In genomic region chr16:92644718-92645422, GRCm38 (mm10) we compare ENCODE assay signal across 8 mouse cellular contexts.
DNase-seq lines count a peak whose midpoint lies in the region; ATAC-seq and TF ChIP-seq lines count a peak whose summit lies in the region.

No protein-coding gene starts in this region.

- H3K36me3 ChIP-seq in ES-Bruce4 (ENCODE audit: control insufficient read depth, insufficient read depth, low read length, poor library complexity, severe bottlenecking) = no peaks in the 10 kb centered on the region
- H3K36me3 ChIP-seq in limb, embryonic 11.5 days (ENCODE audit: control insufficient read depth, insufficient read depth, low read length) = no peaks in the 10 kb centered on the region
- H3K36me3 ChIP-seq in midbrain, embryonic 11.5 days (ENCODE audit: control insufficient read depth, insufficient read depth, low read length) = no peaks in the 10 kb centered on the region
- H3K36me3 ChIP-seq in kidney, adult 2 months (ENCODE audit: control insufficient read depth, insufficient read depth, low read length) = no peaks in the 10 kb centered on the region
- no peaks in the 10 kb centered on the region for H3K36me3 ChIP-seq in midbrain, postnatal 0 days (ENCODE audit: insufficient read depth, low read length)

- no peaks in the 10 kb centered on the region for H3K27me3 ChIP-seq in ES-Bruce4 (ENCODE audit: control insufficient read depth, insufficient read depth, low read length, poor library complexity, severe bottlenecking)
- no peaks in the 10 kb centered on the region for H3K27me3 ChIP-seq in limb, embryonic 11.5 days (ENCODE audit: control insufficient read depth, insufficient read depth, low read length)
- H3K27me3 ChIP-seq in midbrain, embryonic 11.5 days (ENCODE audit: control insufficient read depth, insufficient read depth, low read length) = no peaks in the 10 kb centered on the region
- no peaks in the 10 kb centered on the region for H3K27me3 ChIP-seq in kidney, adult 2 months (replicated peaks; ENCODE audit: control insufficient read depth, insufficient read depth, low read length)
- H3K27me3 ChIP-seq in midbrain, postnatal 0 days (ENCODE audit: insufficient read depth, low read length) = no peaks in the 10 kb centered on the region

- 45% methylated on average over 15 of the region's 15 CpGs for WGBS in limb, embryonic 11.5 days
- 75% methylated on average over 15 of the region's 15 CpGs for WGBS in midbrain, embryonic 11.5 days
- WGBS in kidney, adult 2 months = 55% methylated on average over 15 of the region's 15 CpGs
- WGBS in midbrain, postnatal 0 days = 75% methylated on average over 15 of the region's 15 CpGs

- no peak overlapping the region for H3K27ac ChIP-seq in ES-Bruce4 (ENCODE audit: insufficient read depth, low read length)
- 0 out of 2 replicates have a peak overlapping the region, but pooled peaks have one; percentile 26 for H3K27ac ChIP-seq in limb, embryonic 11.5 days (replicated peaks; ENCODE audit: low read depth, low read length)
- no peak overlapping the region for H3K27ac ChIP-seq in midbrain, embryonic 11.5 days (ENCODE audit: low read depth, low read length)
- no peak overlapping the region for H3K27ac ChIP-seq in kidney, adult 2 months (ENCODE audit: insufficient read depth, low read depth, low read length)
- no peak overlapping the region for H3K27ac ChIP-seq in midbrain, postnatal 0 days (ENCODE audit: low read depth, low read length)

- peak; percentile 82 for ATAC-seq in CD4-positive, CD25-positive, alpha-beta regulatory T cell, adult 4 months
- no peak for ATAC-seq in limb, embryonic 11.5 days (ENCODE audit: insufficient number of reproducible peaks, low FRiP score, low TSS enrichment, low read depth)
- ATAC-seq in midbrain, embryonic 11.5 days (ENCODE audit: low FRiP score) = no peak
- ATAC-seq in midbrain, postnatal 0 days (ENCODE audit: low FRiP score) = no peak

- peak overlapping the region; percentile 24; the same call in 1 of the 2 replicates for H3K4me3 ChIP-seq in ES-Bruce4 (ENCODE audit: low read depth, low read length)
- H3K4me3 ChIP-seq in limb, embryonic 11.5 days (ENCODE audit: low read depth, low read length) = no peak overlapping the region
- H3K4me3 ChIP-seq in midbrain, embryonic 11.5 days (ENCODE audit: low read depth, low read length) = no peak overlapping the region
- H3K4me3 ChIP-seq in kidney, adult 2 months (ENCODE audit: insufficient read depth, low read depth, low read length) = no peak overlapping the region
- H3K4me3 ChIP-seq in midbrain, postnatal 0 days (ENCODE audit: low read depth, low read length) = no peak overlapping the region

- no peaks in the 10 kb centered on the region for H3K9me3 ChIP-seq in ES-Bruce4 (replicated peaks; ENCODE audit: control insufficient read depth, insufficient read depth, low read length, poor library complexity, severe bottlenecking)
- 0 out of 2 replicates have a peak, but pooled peaks cover 2% of the 10 kb centered on the region for H3K9me3 ChIP-seq in limb, embryonic 11.5 days (ENCODE audit: control insufficient read depth, low read length)
- no peaks in the 10 kb centered on the region for H3K9me3 ChIP-seq in midbrain, embryonic 11.5 days (ENCODE audit: control insufficient read depth, low read length)
- no peaks in the 10 kb centered on the region for H3K9me3 ChIP-seq in midbrain, postnatal 0 days (ENCODE audit: low read length)

- no peak overlapping the region for H3K9ac ChIP-seq in ES-Bruce4 (ENCODE audit: low read depth, poor library complexity, severe bottlenecking)
- peak overlapping the region; percentile 45; the same call in 1 of the 2 replicates for H3K9ac ChIP-seq in limb, embryonic 11.5 days (ENCODE audit: low read length)
- no peak overlapping the region for H3K9ac ChIP-seq in midbrain, embryonic 11.5 days (ENCODE audit: low read length)
- H3K9ac ChIP-seq in midbrain, postnatal 0 days (replicated peaks; ENCODE audit: low read length, poor library complexity, severe bottlenecking) = no peak overlapping the region

- 0 out of 2 replicates have a peak overlapping the region, but pooled peaks have one; percentile 8 for H3K4me2 ChIP-seq in limb, embryonic 11.5 days (ENCODE audit: low read depth, severe bottlenecking)
- no peak overlapping the region for H3K4me2 ChIP-seq in midbrain, embryonic 11.5 days
- H3K4me2 ChIP-seq in midbrain, postnatal 0 days (ENCODE audit: low read depth, low read length, poor library complexity, severe bottlenecking) = no peak overlapping the region

- no peak for DNase-seq in limb, embryonic 11.5 days (ENCODE audit: low spot score)
- DNase-seq in naive thymus-derived CD4-positive, alpha-beta T cell, adult 2 months (ENCODE audit: low read depth) = peak; percentile 71
- no peak for DNase-seq in frontal cortex, postnatal 36 days (ENCODE audit: low spot score in 2 of 2)
- DNase-seq in midbrain, embryonic 11.5 days (ENCODE audit: low spot score, missing footprints) = no peak
- DNase-seq in kidney, adult 2 months = no peak
- no peak for DNase-seq in midbrain, postnatal 0 days (ENCODE audit: low spot score)

- no peak for TF ChIP-seq CTCF in ES-Bruce4 (IDR thresholded peaks at IDR 0.05; ENCODE audit: low read depth, low read length)
- no peak for TF ChIP-seq CTCF in kidney, adult 2 months (conservative IDR thresholded peaks at IDR 0.05; ENCODE audit: insufficient read depth, insufficient read length, low read depth, low read length)
- TF ChIP-seq CTCF in midbrain, postnatal 0 days (IDR thresholded peaks at IDR 0.05) = no peak

- no peaks in the 10 kb centered on the region for H3K4me1 ChIP-seq in ES-Bruce4 (ENCODE audit: control insufficient read depth, insufficient read depth, low read length)
- peaks cover 21% of the 10 kb centered on the region for H3K4me1 ChIP-seq in limb, embryonic 11.5 days (ENCODE audit: control insufficient read depth, insufficient read depth, low read length)
- peaks cover 6% of the 10 kb centered on the region for H3K4me1 ChIP-seq in midbrain, embryonic 11.5 days (ENCODE audit: control insufficient read depth, insufficient read depth, low read length)
- no peaks in the 10 kb centered on the region for H3K4me1 ChIP-seq in kidney, adult 2 months (ENCODE audit: control insufficient read depth, insufficient read depth, low read length)
- H3K4me1 ChIP-seq in midbrain, postnatal 0 days (ENCODE audit: insufficient read depth, low read length) = no peaks in the 10 kb centered on the region; the same call in 1 of the 2 replicates

- no peak for TF ChIP-seq EP300 in ES-Bruce4 (IDR thresholded peaks at IDR 0.05; ENCODE audit: insufficient read depth, low read depth, low read length)

- TF ChIP-seq POLR2A in ES-Bruce4 (IDR thresholded peaks at IDR 0.05; ENCODE audit: insufficient read depth, low read length) = no peak
- TF ChIP-seq POLR2A in kidney, adult 2 months (IDR thresholded peaks at IDR 0.05; ENCODE audit: low read depth, low read length) = no peak
